Mouse (Mus musculus): ENCODE results near the gene Scnn1a. TPM values are rescaled to one million over a fixed set of nuclear protein-coding genes. Genes with fewer than 3 reads are reported as not detected.

Gene Scnn1a
- polyA plus RNA-seq, 2 experiments from 2014 or later, result not detected

DNA sequence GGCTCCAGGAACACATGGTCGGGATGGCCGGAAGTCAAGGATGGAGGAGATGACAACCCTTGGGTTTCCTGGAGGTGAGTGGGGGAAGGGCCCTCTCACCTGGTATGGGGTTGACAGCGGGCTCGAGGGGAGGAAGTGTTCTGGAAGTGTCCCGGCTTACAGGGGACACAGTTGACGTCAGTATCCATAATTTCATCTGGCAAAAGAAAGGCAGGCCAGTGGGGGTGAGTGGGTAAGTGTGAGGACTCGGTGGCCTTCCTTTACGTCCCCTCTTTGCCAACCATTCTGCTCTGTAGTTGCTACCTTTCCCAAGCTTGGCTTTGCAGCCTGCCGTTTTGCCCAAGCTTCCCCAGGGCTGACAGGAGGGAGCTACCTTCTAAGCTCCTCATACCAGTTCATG is 8.3 kb upstream of the Scnn1a start:
- ATAC-seq, result no peak

DNA sequence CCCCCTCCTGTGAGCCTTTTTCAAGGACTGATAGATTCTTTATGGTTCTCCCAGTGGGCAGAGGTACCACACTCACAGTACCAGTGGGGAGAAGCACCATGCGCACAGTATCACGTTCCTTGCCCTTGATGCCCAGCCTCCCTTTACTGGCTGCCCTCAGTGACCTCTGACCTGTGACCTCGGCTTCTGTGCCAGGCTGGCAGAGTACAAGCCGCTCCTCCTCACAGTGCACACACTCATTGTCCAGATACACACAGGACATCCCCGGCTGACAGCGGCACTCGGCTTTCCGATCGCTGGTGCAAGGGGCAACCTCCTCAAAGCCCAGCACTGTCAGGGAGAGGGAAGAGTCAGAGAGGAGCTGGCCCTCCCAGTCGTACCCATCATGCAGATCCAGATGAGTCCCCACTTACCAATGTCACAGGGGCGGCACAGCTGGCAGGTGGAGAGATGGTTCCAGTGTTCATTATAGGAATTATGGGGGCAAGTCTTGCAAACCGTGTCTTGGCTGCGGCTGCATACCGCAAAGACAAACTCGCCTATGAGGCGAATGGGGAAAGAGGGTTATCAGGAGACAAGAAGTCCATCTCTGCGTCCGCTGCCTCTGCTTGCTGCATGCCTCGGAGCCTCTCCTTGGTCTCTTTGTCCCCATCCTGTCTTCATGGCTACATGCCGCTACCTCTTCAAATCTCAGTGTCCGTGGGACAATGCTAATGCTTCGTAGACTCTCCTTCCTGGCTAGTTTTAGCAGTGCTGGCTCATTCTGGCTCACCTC is 7.7 kb upstream of the Scnn1a start:
- ATAC-seq, result no peak

DNA sequence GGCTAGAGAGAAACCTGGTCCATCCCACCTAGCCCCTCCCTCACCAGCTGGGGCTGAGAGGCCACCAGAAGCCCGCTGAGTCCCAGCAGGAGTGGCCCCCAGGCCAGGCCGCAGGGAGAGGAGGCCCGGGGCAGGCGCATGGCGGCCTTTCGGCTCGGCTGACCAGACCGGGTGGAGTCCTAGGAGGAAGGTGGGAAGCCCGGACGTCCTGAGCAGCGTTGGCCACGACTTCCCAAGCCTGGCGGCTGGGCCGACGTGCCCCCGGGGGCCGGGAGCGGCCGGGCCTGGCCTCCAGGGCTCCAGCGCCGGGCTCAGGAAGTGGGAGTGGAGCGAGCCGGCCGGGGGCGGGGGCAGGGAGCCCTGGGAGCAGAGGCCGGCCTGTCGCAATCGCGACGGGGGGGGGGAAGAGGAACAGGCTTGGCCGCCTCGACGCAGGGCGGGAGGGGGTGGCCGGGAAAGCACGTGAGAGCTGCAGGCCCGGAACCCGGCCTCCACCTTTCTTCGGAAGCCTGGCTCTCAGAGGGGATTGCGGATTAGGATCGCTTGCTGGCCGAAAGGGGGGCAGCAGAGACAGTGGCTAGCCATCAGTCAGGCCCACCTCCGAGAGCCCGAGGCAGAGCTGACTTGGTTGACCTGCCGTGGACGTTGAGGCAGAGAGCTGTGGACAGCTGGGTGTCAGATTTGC is 6.8 kb upstream of the Scnn1a start, which contains the start of gene Ltbr:
TSS of gene Ltbr (minus strand) at position 340 of the 685 bp plus-strand sequence.
- ATAC-seq, result no peak

DNA sequence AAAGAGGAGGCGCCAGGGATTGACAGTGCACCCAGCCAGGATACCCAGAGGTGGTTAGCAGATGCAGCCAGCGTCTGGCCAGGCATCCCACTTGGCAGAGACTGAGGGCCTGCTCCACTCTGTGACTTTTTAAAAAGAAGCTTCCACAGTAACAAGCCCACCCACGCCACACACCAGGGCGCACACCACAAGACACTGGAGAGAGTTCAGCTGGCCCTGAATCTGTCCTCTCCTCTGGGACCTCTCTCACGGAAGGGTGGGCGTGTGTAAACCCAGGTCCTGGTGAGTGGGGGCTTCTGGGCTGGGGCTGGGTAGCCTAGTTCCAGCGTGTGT is 6.3 kb upstream of the Scnn1a start:
- no peak for ATAC-seq

DNA sequence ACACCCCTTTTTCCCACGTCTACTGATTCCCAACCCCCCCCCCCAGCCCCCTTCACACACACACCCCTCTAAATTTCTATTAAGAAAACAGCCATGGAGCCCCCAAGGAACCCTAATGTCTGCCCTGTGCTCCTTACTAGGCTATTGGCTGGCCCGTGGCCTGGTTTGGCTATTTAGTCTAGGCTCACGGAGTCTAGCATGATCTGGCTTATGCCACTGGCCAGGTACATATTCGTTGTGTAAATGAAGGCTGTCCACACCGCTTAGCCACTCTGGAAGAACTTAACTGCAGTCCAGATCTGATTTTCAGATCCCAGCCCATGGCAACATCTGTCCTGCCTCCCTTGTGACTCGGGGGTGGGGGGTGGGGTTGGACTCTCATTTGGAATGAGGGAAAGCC is 5.7 kb upstream of the Scnn1a start:
- ATAC-seq, result no peak

DNA sequence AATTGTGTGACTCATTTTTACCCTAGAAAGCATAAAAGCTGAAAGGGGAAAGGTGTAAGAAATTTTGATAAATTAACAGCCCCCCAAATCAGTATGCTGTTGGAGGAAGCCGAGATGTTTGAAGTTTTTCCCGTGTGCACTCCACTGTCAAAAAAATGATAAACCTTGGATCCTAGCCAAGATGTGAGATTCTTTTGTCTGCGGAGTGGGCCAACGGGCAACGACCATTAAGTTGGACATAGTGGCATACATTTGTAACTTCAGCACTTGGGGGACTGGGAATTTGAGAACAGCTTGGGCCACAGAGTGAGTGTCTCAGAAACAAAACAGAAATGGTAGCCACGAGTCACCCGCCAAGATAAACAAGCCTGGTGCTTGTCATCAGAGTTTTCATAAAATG is 3.4 kb upstream of the Scnn1a start:
- ATAC-seq, result no peak

DNA sequence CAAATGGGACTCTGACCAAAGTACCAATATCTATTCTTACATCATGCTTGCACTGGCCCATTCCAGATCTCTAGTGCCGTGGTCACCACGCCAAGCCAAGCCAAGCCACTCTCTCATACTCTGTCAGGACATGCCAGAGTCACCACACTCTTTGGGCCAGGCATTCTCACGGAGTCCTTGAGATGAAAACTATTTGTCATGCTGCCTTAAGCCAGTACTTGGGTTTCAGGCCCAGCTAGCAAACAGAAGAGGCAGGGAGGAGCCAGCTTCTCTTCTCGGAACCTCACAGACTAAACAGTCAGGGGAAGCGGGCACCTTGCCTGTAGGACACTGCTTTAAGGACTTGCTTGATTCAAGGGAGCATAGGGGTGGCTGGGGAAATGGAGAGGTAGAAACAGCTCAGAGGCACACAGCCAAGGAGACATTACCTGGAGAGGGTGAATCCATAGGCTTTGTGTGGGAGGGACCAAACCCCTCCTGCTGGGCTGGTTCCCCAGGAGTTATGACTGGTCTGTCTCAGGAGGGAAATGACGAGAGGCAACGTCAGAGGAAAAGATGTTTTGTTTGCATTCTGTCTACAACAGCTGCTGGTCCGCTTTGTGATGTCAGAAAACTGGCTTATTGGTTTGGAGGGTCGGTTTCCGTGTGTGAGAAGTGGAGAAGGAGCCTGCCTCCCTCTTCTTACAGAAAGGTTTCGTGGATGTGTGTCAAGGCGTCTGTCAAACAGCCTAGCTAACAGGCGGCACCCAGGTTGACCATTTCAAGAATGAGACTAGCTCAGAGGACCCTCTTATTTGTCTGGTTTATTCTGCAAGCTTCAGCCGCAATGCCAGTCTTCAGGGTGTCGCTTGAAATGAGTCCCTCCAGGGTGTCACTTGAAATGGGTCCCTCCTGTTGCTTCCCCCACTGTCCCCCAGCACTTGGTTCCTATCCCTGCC is 1.2 kb upstream of the Scnn1a start:
- no peak for ATAC-seq

DNA sequence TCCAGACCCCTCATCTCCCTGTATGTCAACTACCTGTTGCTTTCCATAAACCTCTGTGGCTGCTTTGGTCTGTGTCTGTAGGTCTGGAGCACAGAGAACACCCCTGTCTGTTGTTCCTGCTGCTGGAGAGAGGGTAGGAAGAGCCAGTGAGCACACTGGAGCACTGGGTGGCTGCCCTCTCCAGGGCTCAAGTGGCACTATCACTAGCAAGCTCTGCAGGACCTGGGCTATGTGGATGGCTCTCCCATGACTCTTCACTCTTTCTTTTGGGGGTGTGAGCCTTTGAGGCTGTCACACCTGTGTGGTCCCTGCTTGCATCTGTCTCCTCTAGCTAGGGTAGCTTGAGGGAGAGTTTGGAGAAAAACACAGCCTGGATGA is 551 bp upstream of the Scnn1a start:
- no peak for ATAC-seq

DNA sequence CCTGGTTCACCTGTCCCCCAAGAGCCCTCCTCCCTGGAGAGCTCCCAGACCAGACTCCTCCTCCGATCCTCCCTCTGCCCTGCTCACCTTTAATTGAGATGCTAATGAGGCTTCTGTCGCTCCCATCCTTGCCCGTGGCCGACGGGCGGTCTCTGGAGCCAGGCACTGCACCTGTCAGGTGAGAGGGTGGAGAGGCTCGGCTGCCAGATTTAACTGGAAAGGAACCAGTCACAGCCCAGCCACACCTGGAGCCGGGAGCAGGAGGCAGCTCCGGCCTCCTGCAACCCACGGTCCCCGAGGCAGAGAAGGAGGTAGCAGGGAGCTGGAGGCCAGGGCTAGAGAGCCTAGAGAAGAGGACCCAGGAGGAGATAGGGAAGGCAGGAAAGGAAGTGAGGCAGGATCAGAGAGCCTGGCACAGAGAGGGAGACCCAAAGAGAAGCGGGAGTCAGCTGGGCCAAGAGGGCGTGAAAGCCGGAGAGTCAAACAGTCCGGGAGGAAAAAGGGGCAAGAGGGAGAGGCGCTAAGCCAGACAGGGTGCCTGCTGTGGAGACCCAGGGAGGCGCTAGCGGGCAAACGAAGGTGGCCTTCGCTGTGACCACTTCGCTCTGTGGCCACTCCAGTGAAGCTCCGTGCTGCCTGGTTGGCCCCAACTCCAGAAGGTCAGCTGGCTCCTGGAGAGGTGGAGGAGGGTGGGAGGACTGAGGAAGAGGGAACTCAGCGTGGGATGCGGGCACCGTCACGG is 826 bp downstream of the Scnn1a start:
- no peak for ATAC-seq

DNA sequence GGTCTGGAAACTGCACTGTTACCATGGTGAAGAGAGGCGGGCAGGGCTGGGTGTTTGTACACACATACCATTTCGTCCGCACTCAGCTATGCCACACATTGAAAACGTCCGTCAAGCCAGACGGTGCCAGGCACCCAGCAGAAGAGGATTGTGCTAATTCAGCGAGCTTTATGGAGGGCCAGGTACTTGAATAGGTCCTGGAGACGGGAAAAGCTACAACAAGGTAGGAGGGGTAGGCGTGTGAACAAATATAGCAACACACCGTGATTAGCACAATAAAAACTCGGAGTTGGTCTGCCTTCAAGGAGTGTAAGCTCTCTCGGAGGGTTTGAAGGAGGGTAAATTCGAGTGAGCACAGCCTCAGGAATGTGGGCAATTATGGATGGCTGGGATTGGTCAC is 2.3 kb downstream of the Scnn1a start:
- no peak for ATAC-seq

DNA sequence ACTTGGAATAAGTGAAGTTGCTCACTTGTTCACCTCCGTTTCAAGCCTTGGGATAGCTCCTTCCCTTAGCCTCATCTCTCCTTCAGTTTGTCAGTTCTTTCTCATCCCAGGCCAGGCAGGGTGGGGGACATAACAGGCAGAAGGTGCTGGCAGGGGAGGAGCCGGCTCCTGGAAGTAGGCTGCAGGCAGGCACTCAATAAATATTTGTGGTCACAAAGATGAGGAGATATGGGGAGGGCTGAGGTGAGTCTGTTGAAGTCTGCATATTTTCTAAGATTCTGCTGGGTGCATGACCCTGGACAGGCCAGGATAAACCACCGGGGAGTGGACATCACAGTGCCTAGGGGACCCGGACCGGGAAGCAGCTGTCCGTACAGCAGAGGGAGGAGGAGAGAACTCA is 3.1 kb downstream of the Scnn1a start:
- no peak for ATAC-seq

DNA sequence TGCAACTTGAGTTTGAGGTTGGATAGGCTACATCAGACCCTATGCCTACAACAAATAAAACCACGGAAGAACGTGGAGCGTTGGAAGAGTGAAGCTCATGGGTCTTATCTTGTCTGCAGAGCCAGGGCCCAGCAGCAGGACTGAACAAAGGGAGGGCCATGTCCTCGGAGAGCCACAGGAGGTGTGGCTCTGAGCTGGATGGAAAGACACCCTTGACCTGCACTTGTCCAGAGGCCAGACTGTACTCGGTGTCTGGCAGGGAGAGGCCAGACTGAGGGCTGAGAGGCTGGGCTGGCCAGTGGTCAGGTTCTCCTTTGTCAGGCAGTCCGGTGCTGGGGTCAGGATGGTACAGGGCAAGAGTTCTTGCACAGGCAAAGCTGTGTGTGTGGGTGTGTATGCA is 4.9 kb downstream of the Scnn1a start:
- no peak for ATAC-seq

DNA sequence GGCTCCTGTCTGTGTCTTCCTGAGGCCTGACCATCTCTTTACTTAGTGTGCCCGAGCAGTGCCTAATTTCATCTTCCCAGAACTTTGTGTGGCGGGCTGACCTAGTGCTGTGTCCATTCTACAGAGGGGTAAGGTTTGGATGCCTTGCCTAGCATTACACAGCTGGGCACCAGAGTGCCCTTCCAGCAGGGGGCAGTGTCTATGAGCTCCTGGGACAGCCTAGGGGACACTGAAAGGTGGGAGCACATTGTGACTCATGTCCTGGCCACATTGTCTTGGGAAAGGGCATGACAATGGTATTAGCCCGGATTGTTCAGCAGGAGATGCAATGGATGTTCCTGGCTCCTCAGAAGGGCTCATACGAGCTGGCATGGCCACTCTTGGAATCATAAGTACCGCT is 7.8 kb downstream of the Scnn1a start:
- ATAC-seq, result no peak

DNA sequence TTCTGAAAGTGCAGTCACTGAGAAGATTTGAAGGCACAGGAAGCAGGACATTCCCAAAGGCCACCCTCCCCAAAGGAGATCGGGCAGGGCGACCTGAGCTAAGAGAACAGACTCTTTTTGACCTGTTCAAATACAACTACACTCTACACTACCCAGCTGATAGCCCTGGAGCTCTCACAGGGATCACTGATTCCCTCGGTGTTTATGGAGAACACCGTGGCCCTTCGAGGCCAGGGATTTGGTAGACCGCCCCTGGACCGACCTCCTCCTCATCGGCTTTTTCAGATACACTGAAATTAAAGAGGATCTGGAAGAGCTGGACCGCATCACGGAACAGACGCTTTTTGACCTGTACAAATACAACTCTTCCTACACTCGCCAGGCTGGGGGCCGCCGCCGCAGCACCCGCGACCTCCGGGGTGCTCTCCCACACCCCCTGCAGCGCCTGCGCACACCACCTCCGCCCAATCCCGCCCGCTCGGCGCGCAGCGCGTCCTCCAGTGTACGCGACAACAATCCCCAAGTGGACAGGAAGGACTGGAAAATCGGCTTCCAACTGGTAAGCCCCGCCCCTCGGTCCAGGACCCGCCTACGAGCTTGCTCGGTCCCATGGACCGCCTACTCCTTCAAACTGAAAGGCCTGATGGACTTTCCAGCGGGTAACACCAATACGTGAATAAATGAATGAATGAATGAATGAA is 10.3 kb downstream of the Scnn1a start:
- no peak for ATAC-seq

DNA sequence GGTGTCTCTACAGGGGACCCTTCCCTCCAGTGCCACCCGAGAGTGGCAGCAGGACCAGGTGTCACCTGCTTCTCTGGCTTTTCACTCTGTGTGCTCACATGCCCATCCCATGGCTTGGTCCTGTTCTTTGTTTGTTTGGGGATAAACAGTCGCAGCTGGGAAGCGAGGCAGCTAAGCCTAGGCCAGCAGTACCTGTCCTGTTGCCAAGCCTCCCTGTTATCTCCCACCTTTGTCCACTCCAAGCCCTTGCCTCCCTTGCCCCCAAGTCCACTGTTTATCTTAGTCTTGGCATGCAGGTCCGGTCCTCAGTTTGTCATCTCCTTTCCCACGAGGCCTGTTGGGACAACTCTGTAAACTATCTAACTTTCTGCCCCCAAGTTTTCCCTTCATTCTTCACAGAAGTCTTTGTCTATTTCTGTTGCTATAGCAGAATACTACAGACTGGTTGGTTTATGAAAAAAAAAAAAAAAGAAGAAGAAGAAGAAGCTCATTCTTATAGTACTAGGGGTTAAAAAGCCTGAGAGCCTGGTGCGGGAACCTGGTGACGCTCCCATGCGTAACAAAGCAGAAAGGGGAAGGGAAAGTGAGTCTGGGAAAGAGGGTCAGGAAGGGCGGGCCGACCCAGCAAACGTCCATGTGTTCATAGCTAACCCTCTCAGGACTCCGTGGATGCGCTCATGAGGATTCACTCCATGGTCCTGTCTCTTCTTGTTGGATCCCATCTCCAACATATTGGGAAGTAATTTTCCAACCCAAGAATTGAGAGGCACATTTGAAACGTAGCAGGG is 12.8 kb downstream of the Scnn1a start:
- no peak for ATAC-seq

DNA sequence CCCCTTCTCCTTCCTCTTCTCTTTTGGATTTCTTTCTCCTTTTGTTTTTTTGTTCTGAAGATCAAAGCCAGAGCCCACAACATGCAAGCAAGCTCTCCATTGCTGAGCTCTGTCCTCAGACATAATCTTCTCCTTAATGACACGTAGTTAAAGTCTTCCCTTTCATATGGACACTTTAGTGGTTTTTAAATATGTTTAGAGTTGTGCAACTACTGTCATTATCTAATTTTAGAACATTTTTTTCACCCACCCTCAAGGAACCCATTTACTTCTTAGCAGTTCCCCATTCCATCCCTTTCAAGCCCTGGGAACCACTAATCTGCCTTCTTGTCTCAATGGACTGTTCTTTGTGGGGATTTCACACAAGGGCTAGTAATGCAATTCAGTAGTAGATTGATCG is 13.9 kb downstream of the Scnn1a start:
- no peak for ATAC-seq

DNA sequence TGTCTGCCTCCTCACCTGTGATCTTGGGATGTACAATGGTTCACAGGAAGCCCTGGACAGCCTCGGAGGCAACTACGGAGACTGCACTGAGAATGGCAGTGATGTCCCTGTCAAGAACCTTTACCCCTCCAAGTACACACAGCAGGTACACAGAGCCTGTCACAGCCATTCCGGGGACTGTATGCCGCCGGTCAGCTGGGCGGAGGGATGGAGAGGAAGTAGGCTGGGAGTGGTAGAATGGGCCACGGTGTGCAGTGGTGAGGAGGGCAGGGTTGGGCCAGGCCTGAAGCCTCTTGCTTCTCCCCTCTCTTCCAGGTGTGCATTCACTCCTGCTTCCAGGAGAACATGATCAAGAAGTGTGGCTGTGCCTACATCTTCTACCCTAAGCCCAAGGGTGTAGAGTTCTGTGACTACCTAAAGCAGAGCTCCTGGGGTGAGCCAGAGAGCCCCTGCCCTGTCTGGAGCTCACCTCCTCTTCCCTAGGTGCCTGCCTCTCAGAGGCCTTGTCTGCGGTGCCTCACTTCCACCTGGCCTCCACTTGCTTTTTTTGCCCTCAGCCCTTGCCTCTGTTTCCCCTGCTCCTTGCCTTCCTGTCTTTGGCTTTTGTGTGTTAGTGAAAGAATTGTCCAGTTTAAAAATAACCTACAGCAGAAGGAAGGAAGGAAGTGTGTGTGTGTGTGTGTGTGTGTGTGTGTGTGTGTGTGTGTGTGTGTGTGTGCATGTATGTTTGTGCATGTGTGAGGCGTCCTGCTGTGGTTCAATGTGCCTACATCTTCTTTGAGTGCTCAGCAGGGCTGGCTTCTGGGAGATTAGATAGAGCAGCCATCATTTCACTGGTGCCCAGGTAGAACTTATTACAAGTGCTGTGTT is 18.6 kb downstream of the Scnn1a start:
- peak; percentile 63 for ATAC-seq

DNA sequence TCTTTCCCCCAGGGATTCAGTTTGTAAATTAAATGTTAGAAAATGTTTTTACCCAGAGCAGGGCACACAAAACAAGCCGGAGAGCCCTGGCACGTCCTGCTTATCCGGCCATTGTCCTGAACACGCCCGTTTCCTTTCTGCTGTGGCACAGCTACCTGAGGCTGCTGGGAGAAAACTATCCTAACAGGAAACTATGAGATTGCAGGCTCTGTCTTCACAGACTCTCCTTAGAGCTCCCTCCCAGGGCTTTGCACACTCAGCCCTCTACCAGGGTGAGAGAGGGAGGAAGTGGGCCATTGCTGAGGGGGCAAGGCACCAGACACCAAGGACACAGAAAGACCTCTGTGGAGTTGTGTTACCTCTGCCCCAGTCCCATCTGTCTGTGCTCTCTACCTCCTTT is 19.8 kb downstream of the Scnn1a start:
- no peak for ATAC-seq

DNA sequence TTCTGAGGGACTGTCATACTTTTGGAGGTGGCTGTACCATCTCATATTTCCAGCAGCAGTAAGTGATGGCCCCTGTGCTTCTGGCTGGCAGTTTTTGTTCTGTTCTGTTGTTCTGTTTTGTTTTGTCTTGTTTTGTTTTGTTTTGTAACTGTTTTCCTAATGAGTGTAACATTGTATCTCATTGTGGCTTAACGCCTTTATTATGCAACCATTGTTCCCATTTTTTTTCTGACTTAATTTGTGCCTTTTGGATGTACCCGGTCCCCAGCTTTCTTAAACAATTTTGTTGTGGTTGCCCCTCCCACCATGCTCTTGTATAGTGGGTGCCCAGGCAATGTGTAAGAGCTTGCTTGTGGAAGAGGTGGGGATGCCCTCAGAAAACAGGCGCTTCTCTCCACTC is 21.7 kb downstream of the Scnn1a start:
- no peak for ATAC-seq

DNA sequence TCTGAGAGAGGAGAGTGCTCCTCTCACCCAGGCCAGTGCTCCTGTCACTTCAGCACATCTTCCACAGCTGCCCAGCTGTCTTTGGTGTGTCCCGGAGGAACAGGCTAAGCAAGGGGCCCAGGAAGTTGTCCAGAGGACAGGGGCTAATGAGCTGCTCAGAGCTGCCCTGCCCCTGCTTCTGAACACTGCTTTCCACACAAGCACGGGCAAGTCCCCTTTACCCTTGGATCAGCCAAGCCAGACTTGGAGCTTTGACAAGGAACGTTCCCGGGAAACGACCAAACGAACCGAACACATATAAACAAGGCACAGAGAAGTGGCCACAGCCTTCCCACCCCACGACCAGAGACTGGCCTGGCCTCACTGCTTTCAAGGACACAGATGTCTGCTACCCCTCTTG is 23.6 kb downstream of the Scnn1a start:
- ATAC-seq, result no peak

All from CD4-positive, CD25-positive, alpha-beta regulatory T cell, adult 4 months (primary cell).